Comparison of ENCODE assay signal across 15 mouse cellular contexts in genomic region chr11:121108061-121108460, GRCm38 (mm10). TPM values are rescaled to one million over a fixed set of nuclear protein-coding genes. Genes with fewer than 3 reads are reported as not detected.
DNase-seq lines count a peak whose midpoint lies in the region; ATAC-seq and TF ChIP-seq lines count a peak whose summit lies in the region.
"Had no signal": no experiment of that assay in that cellular context is flagged by ENCODE, and none has a peak within 500 bp of the region (broad histone marks: within the 10 kb centered on the region; RNA-seq: fewer than 3 reads in every experiment).

No protein-coding gene starts in this region.

- no peak overlapping the region for H3K4me3 ChIP-seq in kidney, embryonic 14.5 days (ENCODE audit: low read length)
- H3K4me3 ChIP-seq in heart, embryonic 11.5 days (ENCODE audit: low read depth, low read length): no peak overlapping the region
- no peak overlapping the region for H3K4me3 ChIP-seq in heart, embryonic 16.5 days (ENCODE audit: low read length)
- H3K4me3 ChIP-seq in lung, embryonic 14.5 days (ENCODE audit: low read depth, low read length): no peak overlapping the region
- H3K4me3 ChIP-seq: embryonic facial prominence, embryonic 15.5 days; myocyte had no signal

- WGBS in kidney, embryonic 14.5 days: 63% methylated on average over 9 of the region's 9 CpGs
- 26% methylated on average over 9 of the region's 9 CpGs for WGBS in heart, embryonic 11.5 days (ENCODE audit: insufficient replicate concordance)
- 19% methylated on average over 9 of the region's 9 CpGs for WGBS in heart, embryonic 16.5 days
- WGBS in lung, embryonic 14.5 days: 17% methylated on average over 9 of the region's 9 CpGs

- no peak overlapping the region for H3K27ac ChIP-seq in kidney, embryonic 14.5 days (ENCODE audit: low read depth, low read length)
- 0 out of 2 replicates have a peak overlapping the region, but pooled peaks have one; percentile 22 for H3K27ac ChIP-seq in heart, embryonic 11.5 days (ENCODE audit: low read depth, low read length)
- peak overlapping the region; percentile 34; the same call in 1 of the 2 replicates for H3K27ac ChIP-seq in heart, embryonic 16.5 days (ENCODE audit: low read length)
- no peak overlapping the region for H3K27ac ChIP-seq in lung, embryonic 14.5 days (ENCODE audit: low read depth)
- H3K27ac ChIP-seq: embryonic facial prominence, embryonic 15.5 days had no signal

- no peak overlapping the region for H3K9ac ChIP-seq in kidney, embryonic 14.5 days (ENCODE audit: low read depth, low read length)
- H3K9ac ChIP-seq in heart, embryonic 11.5 days (ENCODE audit: low read depth, low read length): no peak overlapping the region
- no peak overlapping the region for H3K9ac ChIP-seq in heart, embryonic 16.5 days (ENCODE audit: low read length)
- H3K9ac ChIP-seq in lung, embryonic 14.5 days: no peak overlapping the region
- H3K9ac ChIP-seq: embryonic facial prominence, embryonic 15.5 days had no signal

- TF ChIP-seq CTCF in lung, embryonic 14.5 days (IDR thresholded peaks at IDR 0.05; ENCODE audit: low read depth): no peak

- peak; percentile 60 for DNase-seq in kidney, postnatal 10 days
- peak; percentile 71 for DNase-seq in lung, embryonic 14.5 days
- no peak for DNase-seq in adrenal gland, postnatal 14 days
- DNase-seq in left cerebral cortex, postnatal 4 days: no peak
- DNase-seq in spleen, postnatal 10 days (ENCODE audit: low spot score in 2 of 2): no peak
- DNase-seq: cerebellum, adult 9-11 months; retina, postnatal 1 day had no signal

- H3K27me3 ChIP-seq in kidney, embryonic 14.5 days (ENCODE audit: control insufficient read depth, insufficient read depth, low read length): no peaks in the 10 kb centered on the region
- H3K27me3 ChIP-seq in heart, embryonic 11.5 days (ENCODE audit: control insufficient read depth, insufficient read depth, low read length): 0 out of 2 replicates have a peak, but pooled peaks cover 8% of the 10 kb centered on the region
- no peaks in the 10 kb centered on the region for H3K27me3 ChIP-seq in heart, embryonic 16.5 days (ENCODE audit: control insufficient read depth, insufficient read depth, low read length)
- H3K27me3 ChIP-seq in lung, embryonic 14.5 days (ENCODE audit: insufficient read depth, low read length): no peaks in the 10 kb centered on the region
- H3K27me3 ChIP-seq: embryonic facial prominence, embryonic 15.5 days had no signal

- H3K4me2 ChIP-seq in kidney, embryonic 14.5 days (replicated peaks; ENCODE audit: low read depth, low read length): no peak overlapping the region
- no peak overlapping the region for H3K4me2 ChIP-seq in heart, embryonic 11.5 days
- H3K4me2 ChIP-seq in heart, embryonic 16.5 days (ENCODE audit: low read depth, low read length): no peak overlapping the region
- no peak overlapping the region for H3K4me2 ChIP-seq in lung, embryonic 14.5 days
- H3K4me2 ChIP-seq: embryonic facial prominence, embryonic 15.5 days had no signal

- intact Hi-C loops in left cerebral cortex, postnatal 4 days (cut with DNase I): no loop called here

- no peaks in the 10 kb centered on the region for H3K36me3 ChIP-seq in kidney, embryonic 14.5 days (ENCODE audit: control insufficient read depth, insufficient read depth, low read length)
- no peaks in the 10 kb centered on the region for H3K36me3 ChIP-seq in heart, embryonic 11.5 days (ENCODE audit: control insufficient read depth, insufficient read depth, low read length)
- no peaks in the 10 kb centered on the region for H3K36me3 ChIP-seq in heart, embryonic 16.5 days (ENCODE audit: control insufficient read depth, insufficient read depth)
- no peaks in the 10 kb centered on the region for H3K36me3 ChIP-seq in lung, embryonic 14.5 days (ENCODE audit: insufficient read depth)
- H3K36me3 ChIP-seq: embryonic facial prominence, embryonic 15.5 days had no signal

- H3K9me3 ChIP-seq in kidney, embryonic 14.5 days (ENCODE audit: control insufficient read depth, low read length): no peaks in the 10 kb centered on the region
- H3K9me3 ChIP-seq in heart, embryonic 11.5 days (replicated peaks; ENCODE audit: control insufficient read depth, low read length): no peaks in the 10 kb centered on the region
- H3K9me3 ChIP-seq in heart, embryonic 16.5 days (replicated peaks; ENCODE audit: control insufficient read depth, low read length): no peaks in the 10 kb centered on the region
- H3K9me3 ChIP-seq in lung, embryonic 14.5 days (ENCODE audit: low read depth, low read length): no peaks in the 10 kb centered on the region
- H3K9me3 ChIP-seq: embryonic facial prominence, embryonic 15.5 days had no signal

- no peak for ATAC-seq in kidney, embryonic 14.5 days (ENCODE audit: low FRiP score, low TSS enrichment)
- ATAC-seq in heart, embryonic 11.5 days (replicated peaks; ENCODE audit: insufficient number of reproducible peaks, low FRiP score, low TSS enrichment): no peak
- 0 out of 2 replicates have a peak, but pooled peaks have one; percentile 35 for ATAC-seq in heart, embryonic 16.5 days (replicated peaks; ENCODE audit: extremely low read depth, insufficient read depth, low FRiP score)
- peak; percentile 40; the same call in 1 of the 2 replicates for ATAC-seq in lung, embryonic 14.5 days (ENCODE audit: insufficient read depth)

- 0 out of 2 replicates have a peak, but pooled peaks cover 3% of the 10 kb centered on the region for H3K4me1 ChIP-seq in kidney, embryonic 14.5 days (ENCODE audit: control insufficient read depth, insufficient read depth, low read length)
- peaks cover 22% of the 10 kb centered on the region for H3K4me1 ChIP-seq in heart, embryonic 11.5 days (ENCODE audit: control insufficient read depth, insufficient read depth, low read length)
- H3K4me1 ChIP-seq in heart, embryonic 16.5 days (ENCODE audit: control insufficient read depth, insufficient read depth, low read length): peaks cover 28% of the 10 kb centered on the region
- H3K4me1 ChIP-seq in lung, embryonic 14.5 days (ENCODE audit: insufficient read depth): peaks cover 8% of the 10 kb centered on the region

RNA-seq across cellular contexts. Expression of gene Tex19.2, which starts 10.4 kb away (rescaled TPM):
- polyA plus RNA-seq in kidney, embryonic 14.5 days (2014; fragmentation: Nextera tagmentation; extraction: Ambion mirVana): not detected in 2 replicates
- not detected in 2 replicates for polyA plus RNA-seq in heart, embryonic 11.5 days (2014; fragmentation: Nextera tagmentation; extraction: Ambion mirVana)
- not detected in 2 replicates for polyA plus RNA-seq in heart, embryonic 16.5 days (2015; fragmentation: Nextera tagmentation; extraction: Ambion mirVana)
- polyA plus RNA-seq in lung, embryonic 14.5 days (2014; fragmentation: Nextera tagmentation; extraction: Ambion mirVana): not detected in 2 replicates
- not detected in 2 replicates for total RNA-seq in adrenal gland, postnatal 14 days (2021)
- total RNA-seq in left cerebral cortex, postnatal 4 days (2021): not detected
- polyA plus RNA-seq: embryonic facial prominence, embryonic 15.5 days; frontal cortex, adult 2 months; intestine, embryonic 14.5 days had no signal

RNA-seq across cellular contexts. Expression of gene Sectm1a, which starts 27.0 kb away (rescaled TPM):
- polyA plus RNA-seq in kidney, embryonic 14.5 days (2014; fragmentation: Nextera tagmentation; extraction: Ambion mirVana): 0.22 and 0.26 TPM in 2 replicates
- polyA plus RNA-seq in heart, embryonic 11.5 days (2014; fragmentation: Nextera tagmentation; extraction: Ambion mirVana): not detected in 2 replicates
- polyA plus RNA-seq in heart, embryonic 16.5 days (2015; fragmentation: Nextera tagmentation; extraction: Ambion mirVana): 0.44 and 0.51 TPM in 2 replicates
- polyA plus RNA-seq in lung, embryonic 14.5 days (2014; fragmentation: Nextera tagmentation; extraction: Ambion mirVana): 0.30 TPM in 1 of 2 replicates, not detected in the other
- not detected in 2 replicates for total RNA-seq in adrenal gland, postnatal 14 days (2021)
- under 1 TPM in 1 of 2 experiments, not detected in 1; 0.30 TPM for total RNA-seq in left cerebral cortex, postnatal 4 days (2021)
- total RNA-seq: megakaryocyte progenitor cell, adult 5-6 weeks had no signal
- polyA plus RNA-seq: frontal cortex, adult 2 months had no signal

RNA-seq across cellular contexts. Expression of gene Tex19.1, which starts 37.9 kb away (rescaled TPM):
- not detected in 2 replicates for polyA plus RNA-seq in kidney, embryonic 14.5 days (2014; fragmentation: Nextera tagmentation; extraction: Ambion mirVana)
- 0.14 and 0.20 TPM in 2 replicates for polyA plus RNA-seq in heart, embryonic 11.5 days (2014; fragmentation: Nextera tagmentation; extraction: Ambion mirVana)
- polyA plus RNA-seq in heart, embryonic 16.5 days (2015; fragmentation: Nextera tagmentation; extraction: Ambion mirVana): not detected in 2 replicates
- 0.11 TPM in 1 of 2 replicates, not detected in the other for polyA plus RNA-seq in lung, embryonic 14.5 days (2014; fragmentation: Nextera tagmentation; extraction: Ambion mirVana)
- not detected in 2 replicates for total RNA-seq in adrenal gland, postnatal 14 days (2021)
- total RNA-seq in left cerebral cortex, postnatal 4 days (2021): not detected
- total RNA-seq: megakaryocyte progenitor cell, adult 5-6 weeks had no signal
- polyA plus RNA-seq: intestine, embryonic 14.5 days; myocyte had no signal

RNA-seq across cellular contexts. Expression of gene Sectm1b, which starts 44.7 kb away (rescaled TPM):
- polyA plus RNA-seq in kidney, embryonic 14.5 days (2014; fragmentation: Nextera tagmentation; extraction: Ambion mirVana): not detected in 2 replicates
- polyA plus RNA-seq in heart, embryonic 11.5 days (2014; fragmentation: Nextera tagmentation; extraction: Ambion mirVana): not detected in 2 replicates
- 0.37 TPM in 1 of 2 replicates, not detected in the other for polyA plus RNA-seq in heart, embryonic 16.5 days (2015; fragmentation: Nextera tagmentation; extraction: Ambion mirVana)
- not detected in 2 replicates for polyA plus RNA-seq in lung, embryonic 14.5 days (2014; fragmentation: Nextera tagmentation; extraction: Ambion mirVana)
- not detected in 2 replicates for total RNA-seq in adrenal gland, postnatal 14 days (2021)
- total RNA-seq in left cerebral cortex, postnatal 4 days (2021): not detected
- total RNA-seq: megakaryocyte progenitor cell, adult 5-6 weeks had no signal
- polyA plus RNA-seq: frontal cortex, adult 2 months; myocyte had no signal

RNA-seq across cellular contexts. Expression of gene Uts2r, which starts 52.0 kb away (rescaled TPM):
- not detected in 2 replicates for polyA plus RNA-seq in kidney, embryonic 14.5 days (2014; fragmentation: Nextera tagmentation; extraction: Ambion mirVana)
- not detected in 2 replicates for polyA plus RNA-seq in heart, embryonic 11.5 days (2014; fragmentation: Nextera tagmentation; extraction: Ambion mirVana)
- polyA plus RNA-seq in heart, embryonic 16.5 days (2015; fragmentation: Nextera tagmentation; extraction: Ambion mirVana): 0.24 TPM in 1 of 2 replicates, not detected in the other
- not detected in 2 replicates for polyA plus RNA-seq in lung, embryonic 14.5 days (2014; fragmentation: Nextera tagmentation; extraction: Ambion mirVana)
- not detected in 2 replicates for total RNA-seq in adrenal gland, postnatal 14 days (2021)
- total RNA-seq in left cerebral cortex, postnatal 4 days (2021): not detected
- total RNA-seq: megakaryocyte progenitor cell, adult 5-6 weeks had no signal
- polyA plus RNA-seq: intestine, embryonic 14.5 days had no signal

Comparison
In these comparisons a context has a peak if more than half of its experiments do, and no peak if none do; other contexts are left out.
1. ATAC-seq: peak in heart, embryonic 16.5 days (single experiment) and lung, embryonic 14.5 days (single experiment); none in kidney, embryonic 14.5 days (single experiment) and heart, embryonic 11.5 days (single experiment).
2. DNase-seq: peak in kidney, postnatal 10 days (single experiment) and lung, embryonic 14.5 days (single experiment); none in adrenal gland, postnatal 14 days (single experiment), left cerebral cortex, postnatal 4 days (single experiment) and spleen, postnatal 10 days (0 of 2).
3. H3K27ac ChIP-seq: peak in heart, embryonic 11.5 days (single experiment) and heart, embryonic 16.5 days (single experiment); none in kidney, embryonic 14.5 days (single experiment) and lung, embryonic 14.5 days (single experiment).